Mouse (Mus musculus) small intestine, adult 2 months (tissue): ENCODE measurements around the gene Cda.

Experiments
- CTCF ChIP-seq: fragments of 200-500 bp; IDR thresholded peaks from 2 replicates; pipeline ENCODE4 v1.5.1; 2012; ENCODE audit warnings: low read depth, mild to moderate bottlenecking, control low read depth, inconsistent platforms, low read length, moderate library complexity, mixed read lengths; ENCODE audit not compliant: insufficient replicate concordance, insufficient read length; ENCODE audit errors: extremely low read depth
- POLR2A ChIP-seq: fragments of 200-500 bp; IDR thresholded peaks from 2 replicates; pipeline ENCODE4 v1.6.1; 2012; ENCODE audit warnings: low read depth, mild to moderate bottlenecking, control low read depth, inconsistent platforms, low read length, moderate library complexity

- TF ChIP-seq CTCF: no peak
- TF ChIP-seq POLR2A: no peak
These were observed 14.2 kb downstream of the Cda start for GRCm38 (mm10) chr4:138353438-138354171.
